Mouse (Mus musculus): ENCODE measurements at regions not wholly inside any gene's neighbourhood (a gene's known extent, or its start where the extent isn't known, plus 50 kb on each side); places are given as distances from the start of the nearest gene placed in this dataset.
A peak's percentile ranks its signal among the peaks of the same experiment; 100 is the strongest.

DNA sequence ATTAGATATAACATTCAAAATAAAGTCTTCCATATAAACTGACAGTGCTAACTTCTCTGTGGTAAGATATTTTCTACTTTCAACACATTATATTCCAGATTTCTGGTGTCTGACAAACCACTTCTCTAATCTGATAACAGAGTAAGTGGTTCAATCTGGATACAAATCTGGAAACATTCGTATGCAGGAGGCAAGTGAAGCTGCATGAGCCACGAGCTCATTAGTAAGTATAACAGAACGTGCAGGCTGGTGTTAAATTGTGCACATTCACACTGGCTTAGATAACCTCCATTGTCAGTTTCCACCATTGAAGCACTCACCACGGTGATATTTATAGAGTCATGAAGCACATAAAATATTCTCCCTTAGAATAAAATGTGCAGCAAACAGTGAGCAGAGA lies 103.9 kb upstream of the Ccdc91 start:
- ATAC-seq = no peak
- Histone ChIP-seq H3K27me3 (ENCODE audit: control insufficient read depth, insufficient read depth, low read depth, low read length) (no peaks in the 10 kb centered on the region), H3K36me3 (ENCODE audit: control insufficient read depth, insufficient read depth, low read length) (no peaks in the 10 kb centered on the region), H3K4me1 (ENCODE audit: control insufficient read depth, insufficient read depth, low read length) (no peaks in the 10 kb centered on the region), H3K9ac (ENCODE audit: low read depth, low read length) (no peak overlapping the region), H3K9me3 (replicated peaks; ENCODE audit: control insufficient read depth, low read length, poor library complexity, severe bottlenecking) (no peaks in the 10 kb centered on the region), H3K4me3 (ENCODE audit: low read depth, low read length) (no peak overlapping the region), H3K4me2 (ENCODE audit: low read length) (no peak overlapping the region), H3K27ac (ENCODE audit: low read length) (no peak overlapping the region)
- WGBS = 51% methylated on average over 4 of the region's 4 CpGs

DNA sequence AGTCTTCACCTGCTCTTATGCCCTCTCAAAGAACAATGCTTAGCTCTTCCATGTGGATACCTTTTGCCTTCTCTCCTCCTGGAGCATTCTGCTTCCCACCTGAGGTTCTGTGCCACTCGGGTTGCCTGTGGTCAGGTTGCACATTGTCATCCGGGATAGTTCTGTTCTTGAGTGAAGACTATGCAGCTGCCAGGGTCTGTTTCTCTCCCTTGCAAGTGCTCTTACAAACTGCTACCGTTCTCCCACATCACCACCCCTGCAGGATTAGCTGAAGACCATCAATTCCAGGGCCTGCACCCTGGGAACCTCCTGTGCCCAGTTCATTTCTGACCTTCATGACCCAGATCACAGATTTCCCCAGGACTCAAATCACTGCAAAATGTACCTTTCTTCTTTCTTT lies 104.3 kb upstream of the Ccdc91 start:
- H3K27ac ChIP-seq (ENCODE audit: low read length) = no peak overlapping the region

DNA sequence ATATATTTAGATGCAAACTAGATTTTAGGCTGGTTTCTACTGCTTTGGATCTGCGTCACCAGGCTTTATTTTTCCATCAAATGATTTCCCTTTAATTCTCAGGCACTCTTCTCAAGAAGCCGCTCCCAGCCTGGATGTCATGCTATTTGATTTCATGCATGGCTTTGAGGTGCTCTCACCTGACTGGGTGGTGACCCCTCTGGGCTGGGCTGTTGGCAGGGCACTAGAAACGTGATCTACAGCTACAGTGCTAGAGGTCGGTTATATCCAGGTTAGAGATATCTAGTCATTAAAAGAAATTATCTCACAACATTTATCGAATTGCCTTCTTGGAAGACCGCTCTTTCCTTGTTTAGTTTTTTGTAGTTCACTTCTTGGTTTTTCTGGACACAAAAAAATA lies 98.9 kb upstream of the Pthlh start:
- ATAC-seq = no peak
- WGBS = 88% methylated on average over 6 of the region's 6 CpGs

More for the DNA sequence above, 104.3 kb upstream of the Ccdc91 start:
- Histone ChIP-seq H3K4me2 (ENCODE audit: low read length) (no peak overlapping the region), H3K9ac (ENCODE audit: low read depth, low read length) (no peak overlapping the region), H3K4me1 (ENCODE audit: control insufficient read depth, insufficient read depth, low read length) (no peaks in the 10 kb centered on the region), H3K9me3 (replicated peaks; ENCODE audit: control insufficient read depth, low read length, poor library complexity, severe bottlenecking) (no peaks in the 10 kb centered on the region), H3K36me3 (ENCODE audit: control insufficient read depth, insufficient read depth, low read length) (no peaks in the 10 kb centered on the region), H3K27me3 (ENCODE audit: control insufficient read depth, insufficient read depth, low read depth, low read length) (no peaks in the 10 kb centered on the region), H3K4me3 (ENCODE audit: low read depth, low read length) (no peak overlapping the region)
- no peak for ATAC-seq
- WGBS = 80% methylated on average over 3 of the region's 3 CpGs

DNA sequence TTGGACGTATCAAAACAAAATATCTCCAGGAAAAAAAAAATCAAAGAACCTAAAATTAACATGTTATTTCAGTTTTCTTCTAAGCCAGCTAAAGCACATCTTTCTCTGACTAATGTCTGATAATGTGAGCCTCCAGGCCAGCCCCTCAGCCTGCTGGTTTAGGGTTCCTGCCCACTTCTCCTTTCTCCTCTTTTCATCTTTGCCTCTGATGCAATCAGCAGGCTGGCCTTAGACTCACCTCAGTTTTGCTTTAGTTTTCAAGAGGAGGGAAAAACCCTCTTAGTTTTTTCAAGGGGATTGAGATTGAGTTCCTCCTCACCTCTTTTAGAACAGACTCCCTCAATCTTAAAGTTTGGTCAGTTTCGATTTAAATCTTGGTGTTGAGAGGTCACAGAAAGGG lies 93.0 kb upstream of the Pthlh start:
- Histone ChIP-seq H3K9me3 (replicated peaks; ENCODE audit: control insufficient read depth, low read length, poor library complexity, severe bottlenecking) (no peaks in the 10 kb centered on the region), H3K27ac (ENCODE audit: low read length) (no peak overlapping the region), H3K27me3 (ENCODE audit: control insufficient read depth, insufficient read depth, low read depth, low read length) (no peaks in the 10 kb centered on the region)

More for the DNA sequence above, 98.9 kb upstream of the Pthlh start:
- H3K4me3 ChIP-seq (ENCODE audit: low read depth, low read length) = no peak overlapping the region
- no peak overlapping the region for H3K9ac ChIP-seq (ENCODE audit: low read depth, low read length)
- H3K27me3 ChIP-seq (ENCODE audit: control insufficient read depth, insufficient read depth, low read depth, low read length) = no peaks in the 10 kb centered on the region
- no peak overlapping the region for H3K4me2 ChIP-seq (ENCODE audit: low read length)
- no peak overlapping the region for H3K27ac ChIP-seq (ENCODE audit: low read length)
- no peaks in the 10 kb centered on the region for H3K36me3 ChIP-seq (ENCODE audit: control insufficient read depth, insufficient read depth, low read length)
- no peaks in the 10 kb centered on the region for H3K9me3 ChIP-seq (replicated peaks; ENCODE audit: control insufficient read depth, low read length, poor library complexity, severe bottlenecking)
- H3K4me1 ChIP-seq (ENCODE audit: control insufficient read depth, insufficient read depth, low read length) = no peaks in the 10 kb centered on the region

DNA sequence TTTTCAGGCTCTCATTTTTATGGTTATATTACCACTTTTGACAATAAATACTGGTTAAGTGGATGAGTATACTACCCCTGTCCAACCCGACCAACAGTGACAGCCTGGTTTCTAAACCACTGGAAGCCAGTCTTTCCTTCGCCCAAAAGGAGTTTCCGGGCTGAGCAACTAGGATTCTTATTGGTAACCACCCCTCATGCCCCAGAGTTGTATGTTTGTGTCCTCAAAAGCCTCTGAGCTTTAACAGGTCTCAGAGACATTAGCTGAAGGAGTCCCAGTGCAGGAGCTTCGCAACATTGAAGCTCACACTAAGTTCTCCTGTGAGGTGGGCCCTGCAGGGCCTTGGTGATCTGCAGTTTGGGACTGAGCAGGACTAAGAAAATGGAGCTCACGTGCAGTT lies 92.6 kb upstream of the Pthlh start:
- Histone ChIP-seq H3K9ac (ENCODE audit: low read depth, low read length) (no peak overlapping the region), H3K4me1 (ENCODE audit: control insufficient read depth, insufficient read depth, low read length) (no peaks in the 10 kb centered on the region), H3K27ac (ENCODE audit: low read length) (no peak overlapping the region), H3K4me2 (ENCODE audit: low read length) (no peak overlapping the region), H3K36me3 (ENCODE audit: control insufficient read depth, insufficient read depth, low read length) (no peaks in the 10 kb centered on the region), H3K9me3 (replicated peaks; ENCODE audit: control insufficient read depth, low read length, poor library complexity, severe bottlenecking) (no peaks in the 10 kb centered on the region), H3K27me3 (ENCODE audit: control insufficient read depth, insufficient read depth, low read depth, low read length) (no peaks in the 10 kb centered on the region), H3K4me3 (ENCODE audit: low read depth, low read length) (no peak overlapping the region)
- 97% methylated on average over 5 of the region's 5 CpGs for WGBS
- no peak for ATAC-seq

More for the DNA sequence above, 93.0 kb upstream of the Pthlh start:
- 89% methylated on average over 2 of the region's 2 CpGs for WGBS
- Histone ChIP-seq H3K4me3 (ENCODE audit: low read depth, low read length) (no peak overlapping the region), H3K4me1 (ENCODE audit: control insufficient read depth, insufficient read depth, low read length) (no peaks in the 10 kb centered on the region), H3K9ac (ENCODE audit: low read depth, low read length) (no peak overlapping the region), H3K4me2 (ENCODE audit: low read length) (no peak overlapping the region), H3K36me3 (ENCODE audit: control insufficient read depth, insufficient read depth, low read length) (no peaks in the 10 kb centered on the region)
- no peak for ATAC-seq

DNA sequence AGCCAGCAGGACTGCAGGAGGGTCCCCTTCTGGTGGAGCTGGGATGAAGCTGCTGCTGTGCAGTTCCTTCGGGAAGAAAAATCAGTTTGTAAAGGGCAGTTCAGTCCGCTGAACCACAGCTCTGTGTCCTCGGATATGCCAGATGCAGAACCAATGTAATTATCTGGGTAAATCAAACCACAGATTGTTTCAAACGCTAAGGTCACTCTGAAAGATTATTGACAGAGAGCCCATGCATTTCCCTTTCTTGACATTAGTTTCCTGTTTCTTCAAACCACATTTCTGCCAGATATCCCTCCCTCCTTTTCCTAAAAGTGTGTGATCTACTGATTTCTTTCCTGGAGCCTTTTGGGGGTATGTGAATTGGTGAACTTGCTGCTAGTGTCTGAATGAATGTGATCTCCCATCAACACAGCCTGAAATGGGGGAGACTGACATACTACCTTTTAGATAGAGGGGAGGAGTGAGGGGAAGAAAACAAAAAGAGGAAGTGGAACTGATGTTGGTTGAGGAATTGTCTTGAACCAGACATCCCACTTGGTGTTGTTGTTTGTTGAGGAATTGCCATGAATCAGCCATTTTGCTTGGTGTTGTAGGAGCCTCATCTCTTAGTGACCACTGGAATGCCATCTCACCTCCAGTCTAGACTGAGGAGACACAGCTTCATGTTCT lies 85.7 kb upstream of the Pthlh start:
- no peaks in the 10 kb centered on the region for H3K4me1 ChIP-seq (ENCODE audit: control insufficient read depth, insufficient read depth, low read length)
- ATAC-seq = no peak
- H3K9me3 ChIP-seq (replicated peaks; ENCODE audit: control insufficient read depth, low read length, poor library complexity, severe bottlenecking) = no peaks in the 10 kb centered on the region
- H3K4me3 ChIP-seq (ENCODE audit: low read depth, low read length) = no peak overlapping the region
- WGBS = 84% methylated on average over 4 of the region's 4 CpGs
- no peak overlapping the region for H3K4me2 ChIP-seq (ENCODE audit: low read length)
- H3K27me3 ChIP-seq (ENCODE audit: control insufficient read depth, insufficient read depth, low read depth, low read length) = no peaks in the 10 kb centered on the region
- no peaks in the 10 kb centered on the region for H3K36me3 ChIP-seq (ENCODE audit: control insufficient read depth, insufficient read depth, low read length)
- H3K27ac ChIP-seq (ENCODE audit: low read length) = no peak overlapping the region
- no peak overlapping the region for H3K9ac ChIP-seq (ENCODE audit: low read depth, low read length)

DNA sequence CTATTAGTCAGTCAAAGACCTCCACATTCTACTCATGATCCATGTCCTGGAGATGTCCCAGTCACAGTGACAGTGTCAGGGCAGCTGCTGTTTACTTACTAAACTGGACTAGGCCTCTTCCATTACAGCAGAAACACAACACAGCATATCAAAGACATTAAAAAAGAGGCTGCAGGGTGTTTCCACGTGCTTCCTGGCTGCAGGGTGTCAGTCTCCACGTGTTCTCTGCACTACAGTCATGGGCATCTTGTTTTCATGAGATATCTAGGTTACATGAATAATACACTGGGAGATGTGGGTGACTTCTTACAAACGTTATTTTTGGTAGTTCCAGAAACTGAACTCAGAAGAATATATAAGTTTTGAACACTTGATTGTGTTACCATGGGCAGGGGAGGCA lies 84.6 kb upstream of the Pthlh start:
- Histone ChIP-seq H3K9me3 (replicated peaks; ENCODE audit: control insufficient read depth, low read length, poor library complexity, severe bottlenecking) (no peaks in the 10 kb centered on the region), H3K27me3 (ENCODE audit: control insufficient read depth, insufficient read depth, low read depth, low read length) (no peaks in the 10 kb centered on the region), H3K36me3 (ENCODE audit: control insufficient read depth, insufficient read depth, low read length) (no peaks in the 10 kb centered on the region), H3K9ac (ENCODE audit: low read depth, low read length) (no peak overlapping the region), H3K4me1 (ENCODE audit: control insufficient read depth, insufficient read depth, low read length) (no peaks in the 10 kb centered on the region), H3K4me2 (ENCODE audit: low read length) (no peak overlapping the region), H3K4me3 (ENCODE audit: low read depth, low read length) (no peak overlapping the region), H3K27ac (ENCODE audit: low read length) (no peak overlapping the region)
- ATAC-seq = no peak
- WGBS = 63% methylated on average over 3 of the region's 3 CpGs

DNA sequence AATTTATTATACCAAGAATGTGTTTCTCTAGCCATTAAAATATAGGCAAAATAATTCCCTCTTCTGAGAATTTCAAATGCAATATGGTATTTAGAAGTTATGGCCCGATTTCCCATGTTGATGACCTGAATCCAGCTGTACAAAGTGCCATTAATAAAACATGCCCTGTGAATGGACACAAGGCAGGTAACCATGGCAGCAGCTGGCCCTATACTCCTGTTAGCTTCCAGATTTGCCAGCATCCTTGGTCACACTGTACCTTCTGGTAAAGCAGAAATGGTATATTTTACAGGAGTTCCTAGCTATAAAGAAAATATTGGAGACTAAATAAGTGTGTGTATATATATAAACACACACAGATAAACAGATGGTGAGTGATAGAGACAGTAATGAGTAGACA lies 77.1 kb upstream of the Pthlh start:
- no peak overlapping the region for H3K4me2 ChIP-seq (ENCODE audit: low read length)
- H3K4me3 ChIP-seq (ENCODE audit: low read depth, low read length) = no peak overlapping the region
- H3K27ac ChIP-seq (ENCODE audit: low read length) = no peak overlapping the region
- H3K9me3 ChIP-seq (replicated peaks; ENCODE audit: control insufficient read depth, low read length, poor library complexity, severe bottlenecking) = no peaks in the 10 kb centered on the region
- H3K4me1 ChIP-seq (ENCODE audit: control insufficient read depth, insufficient read depth, low read length) = no peaks in the 10 kb centered on the region
- WGBS = 78% methylated on average over 1 of the region's 1 CpGs
- H3K9ac ChIP-seq (ENCODE audit: low read depth, low read length) = no peak overlapping the region
- H3K36me3 ChIP-seq (ENCODE audit: control insufficient read depth, insufficient read depth, low read length) = no peaks in the 10 kb centered on the region
- ATAC-seq = peak; percentile 64; the same call in 1 of the 2 replicates
- H3K27me3 ChIP-seq (ENCODE audit: control insufficient read depth, insufficient read depth, low read depth, low read length) = no peaks in the 10 kb centered on the region

DNA sequence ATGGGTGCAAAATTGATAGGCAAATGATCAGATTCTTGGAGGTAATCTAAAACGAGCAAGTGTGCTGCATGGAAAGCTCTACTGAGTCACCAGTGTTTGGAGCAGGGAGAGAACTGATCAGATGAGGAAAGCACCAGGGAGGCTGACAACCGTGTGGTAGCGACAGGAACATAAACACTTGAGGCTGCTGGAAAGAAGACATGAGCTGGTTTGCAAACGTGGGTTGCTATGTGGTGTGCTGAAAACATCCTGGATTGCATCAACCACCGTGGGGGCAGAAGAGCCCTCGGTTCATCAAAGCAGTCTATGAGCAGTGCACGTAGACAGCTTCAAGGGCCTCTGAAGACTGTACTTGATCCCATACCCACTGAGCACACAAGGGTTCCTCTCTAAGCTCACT lies 69.0 kb upstream of the Pthlh start:
- Histone ChIP-seq H3K4me1 (ENCODE audit: control insufficient read depth, insufficient read depth, low read length) (no peaks in the 10 kb centered on the region), H3K27ac (ENCODE audit: low read length) (no peak overlapping the region), H3K27me3 (ENCODE audit: control insufficient read depth, insufficient read depth, low read depth, low read length) (no peaks in the 10 kb centered on the region), H3K4me2 (ENCODE audit: low read length) (no peak overlapping the region), H3K4me3 (ENCODE audit: low read depth, low read length) (no peak overlapping the region), H3K36me3 (ENCODE audit: control insufficient read depth, insufficient read depth, low read length) (no peaks in the 10 kb centered on the region), H3K9me3 (replicated peaks; ENCODE audit: control insufficient read depth, low read length, poor library complexity, severe bottlenecking) (no peaks in the 10 kb centered on the region), H3K9ac (ENCODE audit: low read depth, low read length) (no peak overlapping the region)
- no peak for ATAC-seq
- 87% methylated on average over 7 of the region's 7 CpGs for WGBS

All from midbrain, embryonic 16.5 days (tissue).